Mouse (Mus musculus) right cerebral cortex, postnatal 10 days (tissue): ENCODE measurements around the gene Glis3.

Experiments used
- DNase-seq, 2 experiments: peaks; one replicate each; pipeline ENCODE4 v3.0.0; 2021; ENCODE audit warnings: low spot score in 2 of 2

Glis3 gene

DNA sequence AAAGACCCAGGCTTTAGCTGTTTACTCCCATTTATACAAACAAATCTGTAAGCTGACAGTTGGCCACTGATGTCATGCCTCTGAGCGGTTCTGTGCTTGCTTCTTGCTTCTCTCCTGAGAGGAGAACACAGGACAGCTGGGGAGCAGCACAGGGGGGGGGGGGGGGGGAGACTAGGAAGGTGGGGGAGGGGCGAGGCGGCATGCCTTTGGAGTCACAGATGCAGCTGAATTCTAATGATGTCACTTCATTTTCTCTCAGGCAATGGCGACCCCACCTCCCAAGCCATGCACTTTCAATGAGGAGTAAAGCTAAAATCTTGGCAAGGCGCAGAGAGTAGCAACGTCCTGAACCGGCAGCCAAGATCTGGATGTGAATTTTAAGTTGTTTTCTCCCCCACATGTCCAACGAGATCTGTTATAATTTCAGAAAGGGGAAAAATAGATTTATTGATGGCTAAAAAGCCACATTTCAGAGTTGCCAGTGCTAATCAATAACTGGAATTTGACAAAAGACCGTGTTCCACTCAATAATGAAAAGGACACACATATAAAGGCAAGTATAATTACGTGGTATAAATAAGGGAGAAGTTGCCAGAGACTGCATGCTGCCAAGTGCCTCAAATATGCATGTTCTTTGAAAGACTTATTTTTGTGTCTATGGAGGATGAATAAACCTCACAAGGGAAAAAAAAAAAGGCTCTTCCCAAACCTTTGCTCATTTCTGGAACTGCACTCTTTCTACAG, 297.5 kb downstream of the Glis3 start:
- DNase-seq = peak; percentile 55 to 72

- peak; percentile 55 to 62 for DNase-seq
These were observed 298.4 kb downstream of the Glis3 start for GRCm38 (mm10) chr19:28381441-28381840.

GRCm38 (mm10) chr19:28380691-28381262, 299.1 kb downstream of the Glis3 start:
- peak in 1 of 2 experiments; percentile 45 for DNase-seq

GRCm38 (mm10) chr19:28377788-28378295, 302.0 kb downstream of the Glis3 start:
- DNase-seq = no peak

- DNase-seq = no peak
These were observed 303.5 kb downstream of the Glis3 start for GRCm38 (mm10) chr19:28376401-28376800.

DNA sequence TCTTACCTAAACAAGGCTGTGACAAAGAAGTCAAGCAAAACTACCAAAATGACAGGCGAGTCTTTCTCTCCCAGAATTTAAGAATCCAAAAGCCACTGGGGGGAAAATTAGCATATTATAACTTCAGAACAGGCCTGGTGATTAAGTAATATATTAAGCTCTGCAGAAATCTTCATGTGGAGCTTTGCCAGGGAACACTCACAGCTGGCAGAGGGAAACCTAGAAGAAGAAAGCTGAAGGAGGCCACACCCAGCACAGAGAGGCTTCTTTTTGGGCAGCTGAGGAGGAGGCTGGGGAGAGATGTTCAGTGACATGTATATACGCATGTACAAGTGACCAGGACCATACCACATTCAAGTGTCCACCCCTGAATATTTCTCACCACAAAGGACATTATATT, 304.1 kb downstream of the Glis3 start:
- no peak for DNase-seq

DNA sequence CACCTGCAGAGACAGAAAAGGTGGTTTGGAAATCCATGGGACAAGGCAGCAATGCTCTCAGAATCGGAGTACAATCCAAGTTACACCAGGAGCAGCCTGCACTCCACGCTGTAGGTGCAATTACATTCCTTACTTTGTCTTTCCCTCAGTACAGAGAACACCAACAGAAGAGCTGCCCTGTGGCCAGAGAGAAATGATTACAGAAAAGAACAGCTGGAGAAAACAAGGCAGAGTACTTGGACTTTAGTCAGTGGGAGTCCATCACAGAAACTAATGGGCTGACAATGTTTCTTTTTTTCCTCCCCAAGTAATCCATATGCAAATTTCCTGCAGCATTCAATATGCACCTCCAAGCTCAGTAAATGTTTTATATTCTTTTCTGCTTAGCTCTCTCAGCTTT, 305.4 kb downstream of the Glis3 start:
- no peak for DNase-seq

- no peak for DNase-seq
These were observed 311.7 kb downstream of the Glis3 start for GRCm38 (mm10) chr19:28368215-28368614.

GRCm38 (mm10) chr19:28367274-28367673, 312.6 kb downstream of the Glis3 start:
- no peak for DNase-seq

DNA sequence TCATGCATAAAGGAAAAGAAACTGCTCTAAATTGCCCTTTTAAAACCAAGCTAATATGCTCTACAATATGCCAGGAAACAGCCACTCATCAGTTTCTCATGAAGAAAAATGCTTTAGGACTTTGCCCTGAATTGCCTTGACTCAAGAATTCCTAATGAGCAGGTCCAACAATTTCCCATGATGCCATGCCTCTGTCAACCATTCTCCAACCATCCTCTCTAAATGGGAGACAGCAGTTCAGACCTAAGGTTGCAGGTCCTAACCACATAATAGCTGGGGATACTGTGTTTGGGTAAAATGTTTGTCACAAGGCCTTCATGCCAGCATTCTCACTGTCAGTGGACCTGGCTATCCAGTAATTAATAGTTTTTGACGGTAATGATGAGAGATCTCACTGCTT, 313.1 kb downstream of the Glis3 start:
- DNase-seq = no peak

GRCm38 (mm10) chr19:28365897-28366296, 314.0 kb downstream of the Glis3 start:
- no peak for DNase-seq

- DNase-seq = no peak
These were observed 319.0 kb downstream of the Glis3 start for GRCm38 (mm10) chr19:28360884-28361283.

GRCm38 (mm10) chr19:28357595-28357994, 322.3 kb downstream of the Glis3 start:
- DNase-seq = no peak

DNA sequence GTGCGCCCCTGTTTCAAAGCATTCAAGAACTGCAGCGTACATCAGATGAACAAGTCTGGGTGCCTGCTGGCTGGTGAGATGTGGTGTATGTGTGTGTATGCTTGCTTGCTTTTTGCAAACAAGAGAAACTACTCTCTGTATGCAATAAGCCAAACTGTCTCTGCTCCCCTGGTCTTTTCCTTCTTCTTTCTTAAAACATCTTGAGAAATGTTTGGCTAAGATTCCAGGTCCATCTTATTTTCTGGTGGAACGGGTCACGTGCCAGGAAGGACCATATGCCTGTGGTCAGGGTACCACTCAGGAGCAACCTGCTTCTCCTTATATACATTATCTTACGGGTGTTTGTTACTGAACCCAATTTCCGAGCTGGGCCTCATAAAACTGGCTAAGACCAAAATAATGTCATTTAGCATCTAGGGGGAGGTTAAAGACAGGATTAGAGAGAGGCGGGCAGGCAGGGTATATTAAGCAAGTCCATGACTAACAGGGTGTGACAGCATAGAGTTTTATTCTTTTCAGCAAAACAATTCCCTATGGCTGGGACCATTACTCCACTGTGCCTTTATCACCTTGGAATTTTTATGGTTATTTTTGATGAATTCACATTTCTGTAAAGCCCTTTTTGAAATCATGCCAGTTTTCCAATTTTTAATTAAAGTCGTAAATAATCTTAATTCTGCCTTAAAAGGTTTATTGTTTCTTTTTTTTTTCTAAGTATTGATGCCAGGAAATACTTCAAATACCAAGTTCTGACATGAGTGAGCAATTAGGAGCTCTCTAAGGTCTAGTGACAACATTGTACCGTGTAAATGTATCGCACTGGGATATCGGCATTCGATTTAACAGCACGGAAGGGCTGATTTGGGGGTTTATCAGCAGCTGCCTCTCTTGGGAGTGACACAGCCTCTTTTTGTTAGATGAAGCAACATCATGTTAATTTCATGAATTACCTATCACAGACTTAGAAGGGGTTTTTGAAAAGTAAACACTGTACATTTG, 328.5 kb downstream of the Glis3 start:
- DNase-seq = no peak

GRCm38 (mm10) chr19:28347080-28347825, 332.6 kb downstream of the Glis3 start:
- DNase-seq = no peak

- DNase-seq = no peak
These were observed 336.2 kb downstream of the Glis3 start for GRCm38 (mm10) chr19:28343640-28344039.

DNA sequence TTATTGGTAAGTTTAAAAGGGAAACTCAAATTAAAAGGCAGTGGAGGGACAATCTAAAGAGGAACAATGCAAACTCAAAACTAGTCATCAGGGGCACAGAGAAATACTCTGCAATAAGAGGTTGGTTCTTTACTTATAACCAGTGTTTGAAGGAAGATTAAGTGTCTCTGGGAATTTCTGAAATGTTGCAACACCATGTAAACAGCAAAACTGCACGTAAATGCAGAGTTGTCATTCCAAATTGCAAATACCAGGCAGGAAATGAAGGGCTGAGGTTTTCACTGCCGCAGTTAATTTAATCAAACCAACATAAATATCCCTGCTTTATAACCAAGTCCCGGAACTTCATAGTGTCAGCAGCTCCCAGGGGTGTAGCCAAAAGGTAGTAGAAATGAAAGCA, 342.3 kb downstream of the Glis3 start:
- no peak for DNase-seq

GRCm38 (mm10) chr19:28336651-28337510, 343.0 kb downstream of the Glis3 start:
- DNase-seq = no peak

DNA sequence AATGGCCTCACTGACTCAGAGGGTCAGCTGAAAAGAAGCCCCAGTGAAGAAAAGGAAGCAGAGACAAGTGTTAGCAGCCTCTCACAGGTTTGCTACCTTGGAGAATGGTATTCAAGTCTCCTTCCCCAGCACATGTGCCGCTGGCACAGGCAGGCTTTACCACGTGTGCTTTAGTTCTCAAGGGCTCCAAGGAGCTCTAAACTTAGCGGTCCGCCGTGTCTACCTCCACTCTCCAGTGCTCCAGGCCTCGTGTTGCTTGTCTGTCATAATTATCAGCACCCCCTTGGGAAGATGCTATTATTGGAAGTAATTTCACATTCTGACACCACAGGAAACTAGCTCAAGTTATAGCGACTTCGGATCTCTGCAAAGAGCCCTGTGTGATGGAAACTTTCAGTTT, 344.0 kb downstream of the Glis3 start:
- DNase-seq = no peak

DNA sequence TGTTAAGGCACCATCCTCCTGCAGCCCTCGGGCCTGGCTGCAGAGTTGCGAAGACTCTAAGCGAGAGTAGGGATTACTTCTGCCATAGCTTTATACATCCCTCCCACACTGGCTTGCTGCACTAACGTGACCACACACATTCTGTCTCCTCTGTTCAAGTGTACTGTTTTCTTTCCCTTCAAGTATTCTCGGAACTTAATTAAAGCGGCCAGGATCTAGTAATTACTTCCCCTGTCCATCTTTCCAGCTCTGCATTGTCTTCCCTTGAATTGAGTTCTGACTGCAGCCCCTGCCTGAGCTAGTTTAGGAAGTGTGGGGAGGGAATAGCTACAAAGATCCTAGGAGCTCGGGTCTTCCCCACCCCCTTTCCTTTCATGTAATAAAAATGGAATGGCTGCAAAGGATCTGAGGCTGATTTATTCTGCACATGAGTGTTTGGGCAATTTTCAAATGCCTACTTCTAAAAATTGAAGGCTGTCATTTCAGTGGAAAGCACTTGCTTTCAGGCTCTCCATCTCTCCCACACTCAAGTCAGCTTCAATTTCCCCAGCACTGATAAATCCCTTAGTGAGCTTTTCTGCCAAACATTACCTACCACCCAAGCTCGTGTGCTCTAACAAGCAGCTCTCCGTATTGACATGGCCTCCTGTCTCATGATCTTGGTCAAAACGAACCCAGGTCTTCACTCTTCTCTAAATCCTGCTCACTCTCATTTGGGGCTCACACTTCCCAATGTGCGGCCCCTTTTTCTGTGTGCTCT, 346.7 kb downstream of the Glis3 start:
- peak in 1 of 2 experiments; percentile 31 for DNase-seq
